Mouse (Mus musculus): Measurements from ENCODE around the gene Cdr1. TPM values are rescaled to one million over a fixed set of nuclear protein-coding genes. Genes with fewer than 3 reads are reported as not detected.

The Cdr1 gene
- polyA plus RNA-seq, 1 experiment from 2014 or later: 0.32 TPM

DNA sequence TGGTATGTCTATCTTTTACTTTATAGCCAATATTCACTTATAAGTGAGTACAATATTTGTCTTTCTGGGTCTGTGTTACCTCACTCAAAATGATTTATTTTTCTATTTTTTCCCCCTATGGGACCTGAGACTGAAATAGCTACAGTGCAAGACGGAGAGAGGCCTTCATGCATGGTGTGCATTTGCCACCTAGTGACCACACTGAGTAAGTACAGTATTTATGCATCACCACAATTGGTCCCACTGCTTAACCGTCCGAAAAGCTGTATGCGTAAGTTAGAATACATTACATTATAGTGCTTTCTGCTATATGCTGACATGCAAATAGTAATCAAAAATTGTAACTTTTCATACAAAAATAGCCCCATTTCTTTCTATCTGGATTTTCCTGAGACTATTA is 50.8 kb downstream of the Cdr1 start:
- no peak for DNase-seq (ENCODE audit: low spot score)

More for the DNA sequence above, 50.8 kb downstream of the Cdr1 start:
- Histone ChIP-seq H3K4me1 (ENCODE audit: control insufficient read depth, insufficient read depth, low read length) (no peaks in the 10 kb centered on the region), H3K27ac (replicated peaks; ENCODE audit: low read depth, low read length) (no peak overlapping the region), H3K4me3 (ENCODE audit: low read depth, low read length) (no peak overlapping the region), H3K4me2 (ENCODE audit: low read depth, low read length) (no peak overlapping the region), H3K9me3 (replicated peaks; ENCODE audit: control insufficient read depth, low read length) (no peaks in the 10 kb centered on the region), H3K9ac (replicated peaks; ENCODE audit: low read length) (no peak overlapping the region), H3K36me3 (replicated peaks; ENCODE audit: control insufficient read depth, insufficient read depth, low read depth, low read length) (no peaks in the 10 kb centered on the region), H3K27me3 (ENCODE audit: control insufficient read depth, insufficient read depth, low read length) (no peaks in the 10 kb centered on the region)
- ATAC-seq (replicated peaks; ENCODE audit: insufficient number of reproducible peaks, low FRiP score, low TSS enrichment, low read depth): no peak
- WGBS: 74% methylated on average over 4 of the region's 4 CpGs

Small RNA genes lying within 50 kb of the gene (microRNA-seq; reads per million reads assigned to microRNA genes)
- not detected for gene Gm24396 (ENCODE audit: borderline number of aligned reads)
